Mouse (Mus musculus) retina, adult 2 months (tissue): ENCODE results near the gene Calcoco2.
"Not testable (repeated sequence)": the region's sequence is repeated elsewhere in the genome, so short reads cannot be mapped to it uniquely, and the experiment has no call there.

Source experiments
- DNase-seq: peaks from one replicate; pipeline ENCODE4 v3.0.0-alpha.2; 2012; ENCODE audit warnings: low read depth, low spot score

Calcoco2 gene

DNA sequence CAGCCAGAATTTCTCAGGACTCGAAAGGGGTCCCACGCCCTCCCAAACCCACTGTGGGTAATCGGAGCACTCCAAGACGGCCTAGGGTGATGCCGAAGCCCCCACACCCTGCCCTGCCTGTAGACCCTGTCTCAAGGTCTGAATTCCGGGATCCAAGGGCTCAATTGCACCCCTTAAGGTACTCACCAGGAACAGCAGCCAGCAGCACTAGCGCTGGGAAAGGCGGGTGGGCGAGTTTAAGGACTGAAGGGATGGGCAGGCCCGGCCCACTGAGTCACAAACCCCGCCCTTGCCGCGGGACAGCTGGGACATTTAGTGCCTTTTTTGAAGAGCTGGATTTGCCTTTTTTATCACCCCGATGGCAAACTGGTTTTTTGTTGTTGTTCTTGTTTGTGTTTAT, at the start of gene Calcoco2:
Gene Calcoco2 (minus strand): TSS at position 214 of the 400 bp plus-strand sequence.
- no peak for DNase-seq

DNA sequence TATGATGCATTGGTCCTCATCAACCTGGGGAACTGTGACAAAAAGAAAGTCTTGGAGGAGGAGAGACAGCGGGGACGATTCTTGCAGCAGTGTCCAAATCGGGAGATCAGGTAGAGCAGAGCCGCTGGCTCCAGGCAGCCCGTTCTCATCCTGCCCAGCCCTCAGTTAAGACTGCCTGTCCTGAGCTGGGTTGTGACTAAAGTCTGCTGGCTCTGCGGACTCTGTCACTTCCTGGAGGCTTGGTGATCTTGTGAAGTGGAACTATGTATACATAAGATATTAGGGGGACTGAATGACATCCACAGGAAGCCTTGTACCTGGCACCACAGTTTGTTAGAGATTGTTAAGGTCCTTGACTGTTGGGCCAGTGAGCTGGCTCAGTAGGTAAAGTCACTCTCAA, 35.7 kb upstream of the Calcoco2 start:
- DNase-seq = no peak

DNA sequence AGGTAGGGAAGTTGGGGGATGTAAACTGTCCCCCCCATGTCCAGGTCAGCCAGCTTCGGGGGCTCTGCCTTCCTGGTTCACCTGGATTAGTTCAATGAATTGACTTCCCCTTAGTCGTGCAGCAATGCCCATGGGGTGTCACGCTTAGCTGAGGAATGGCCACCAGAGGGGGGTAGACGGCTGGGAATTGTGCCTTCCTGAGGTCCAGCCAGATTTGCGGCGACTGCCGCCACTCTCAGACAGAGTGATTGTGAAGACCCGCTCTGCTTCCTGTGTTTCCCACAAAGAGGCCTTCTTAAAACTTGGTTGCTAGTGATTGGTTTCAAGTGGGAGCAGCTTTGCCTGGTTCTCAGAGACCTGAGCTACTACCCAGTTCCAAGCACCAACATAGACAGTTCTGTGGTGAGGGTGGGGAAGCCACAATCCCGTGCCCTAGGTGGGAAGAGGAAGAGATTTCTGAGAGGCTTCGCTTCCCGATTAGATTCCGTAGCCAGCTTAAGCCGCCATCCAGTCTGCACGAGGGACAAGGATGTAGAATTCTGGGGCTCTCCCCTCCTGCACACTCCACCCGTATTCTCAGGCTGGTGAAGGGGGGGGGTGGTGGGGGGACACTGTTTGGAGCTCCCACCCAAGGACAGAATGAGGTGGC, 34.0 kb upstream of the Calcoco2 start:
- no peak for DNase-seq

DNA sequence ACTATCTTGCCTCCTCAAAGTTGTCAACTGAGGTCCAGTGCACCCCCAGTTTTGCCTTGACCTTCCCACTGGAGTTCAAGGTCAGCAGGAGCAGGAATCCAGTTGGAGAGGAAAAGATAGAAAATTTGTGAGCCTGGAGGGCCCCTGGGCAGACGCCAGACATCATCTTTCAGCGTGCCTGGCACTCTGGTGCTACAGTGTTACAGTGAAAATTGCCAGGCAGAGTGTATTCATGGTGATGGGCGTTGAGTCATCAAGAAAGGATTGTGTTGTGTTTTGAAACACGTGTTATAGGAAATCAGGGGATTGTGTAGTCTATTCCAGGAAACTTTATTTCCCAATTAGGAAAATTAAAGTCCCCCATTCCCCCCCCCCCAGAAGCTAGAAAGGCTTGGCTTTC, 32.0 kb upstream of the Calcoco2 start:
- no peak for DNase-seq

DNA sequence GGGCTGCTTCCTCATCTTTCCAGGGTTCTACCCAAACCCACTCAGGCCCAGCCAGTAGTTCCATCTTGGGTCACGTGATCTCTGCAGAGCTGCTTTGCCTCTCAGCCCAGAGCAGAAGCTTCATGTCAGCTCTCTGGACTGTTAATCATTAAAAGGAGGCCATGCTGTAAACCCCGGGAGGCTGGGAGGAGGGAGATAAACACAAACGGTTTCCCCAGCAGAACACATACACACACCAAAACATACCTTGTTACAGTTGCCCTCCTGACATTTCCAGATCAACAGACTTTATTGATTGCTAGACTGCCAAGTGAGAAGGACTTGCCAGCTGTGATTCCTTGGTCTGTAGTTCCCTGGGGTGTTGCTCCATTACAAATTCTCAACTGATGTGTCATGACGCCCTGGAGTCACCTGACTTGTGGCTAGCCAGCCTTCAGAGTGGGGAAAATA, 29.0 kb upstream of the Calcoco2 start:
- DNase-seq = no peak

DNA sequence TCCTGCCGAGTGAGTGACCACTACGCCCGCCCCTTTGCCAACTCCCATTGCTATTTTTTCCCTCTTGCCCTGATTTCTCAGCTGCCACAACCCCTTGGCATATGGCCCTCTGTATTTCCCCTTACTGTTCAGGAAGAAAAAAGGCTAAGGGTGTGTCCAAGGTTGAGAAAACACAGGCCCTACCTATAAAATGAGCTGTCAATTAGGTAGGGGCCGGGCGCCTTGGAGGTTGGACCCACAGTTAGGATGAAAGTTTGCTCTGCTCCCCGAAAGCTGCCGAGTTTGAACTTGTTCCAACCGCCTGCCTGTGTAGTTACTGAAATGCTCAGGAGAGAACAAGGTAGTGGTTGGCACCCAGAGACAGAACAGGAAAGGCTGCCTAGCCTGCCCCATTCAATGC, 24.1 kb upstream of the Calcoco2 start:
- DNase-seq = no peak

DNA sequence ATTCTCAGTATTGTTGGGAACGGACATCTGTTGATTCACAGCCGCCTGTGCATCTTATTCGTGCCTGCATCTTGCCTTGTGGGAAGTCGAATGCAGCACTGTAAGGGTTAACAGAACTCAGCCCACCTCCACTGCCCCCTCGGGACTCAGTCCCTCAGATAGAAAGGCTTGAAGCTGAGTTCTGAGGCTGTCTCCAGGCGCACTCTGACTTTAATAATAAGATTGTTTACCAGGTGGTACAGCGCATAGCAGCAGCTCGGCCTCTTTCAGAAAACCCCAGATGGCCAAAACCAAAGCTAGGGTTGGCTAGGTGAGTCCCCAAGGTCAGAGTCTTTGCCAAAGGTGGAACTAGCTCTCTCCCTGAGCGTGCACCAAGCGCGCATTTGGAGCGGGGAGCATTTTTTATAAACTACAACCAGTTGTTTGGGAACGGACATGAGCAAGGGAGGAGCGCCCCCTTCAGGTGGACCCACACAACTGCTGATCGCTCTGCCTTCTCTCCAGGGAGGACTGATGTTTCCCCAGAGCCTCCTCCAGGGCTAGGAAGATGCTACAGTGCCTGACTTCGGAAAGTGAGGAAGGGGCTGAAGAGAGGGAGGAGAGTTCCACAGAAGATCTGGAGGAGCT, 21.6 kb upstream of the Calcoco2 start, which contains the start of gene Ttll6:
Gene Ttll6 (plus strand): TSS at position 548 of the 627 bp plus-strand sequence.
- DNase-seq = no peak

DNA sequence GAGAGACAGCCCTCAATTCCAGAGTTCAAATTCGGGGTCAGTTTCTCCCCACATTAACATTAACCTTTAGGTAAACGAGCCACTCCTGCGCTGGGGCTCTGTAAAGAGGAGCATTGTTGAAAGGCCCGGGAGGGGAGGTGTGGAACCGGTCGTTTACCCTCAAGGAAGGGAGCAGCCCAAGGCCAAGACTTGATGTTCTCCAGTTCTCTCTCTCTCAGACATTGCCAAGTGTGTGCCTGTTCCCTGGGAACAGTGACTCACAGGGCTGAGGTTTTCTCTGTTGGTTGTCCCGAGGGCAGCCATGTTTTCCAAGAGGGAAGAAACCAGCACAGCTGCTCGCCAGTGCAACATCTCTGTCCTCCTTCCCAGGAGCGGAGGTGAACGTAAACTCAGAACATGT, 18.8 kb upstream of the Calcoco2 start:
- DNase-seq = no peak

DNA sequence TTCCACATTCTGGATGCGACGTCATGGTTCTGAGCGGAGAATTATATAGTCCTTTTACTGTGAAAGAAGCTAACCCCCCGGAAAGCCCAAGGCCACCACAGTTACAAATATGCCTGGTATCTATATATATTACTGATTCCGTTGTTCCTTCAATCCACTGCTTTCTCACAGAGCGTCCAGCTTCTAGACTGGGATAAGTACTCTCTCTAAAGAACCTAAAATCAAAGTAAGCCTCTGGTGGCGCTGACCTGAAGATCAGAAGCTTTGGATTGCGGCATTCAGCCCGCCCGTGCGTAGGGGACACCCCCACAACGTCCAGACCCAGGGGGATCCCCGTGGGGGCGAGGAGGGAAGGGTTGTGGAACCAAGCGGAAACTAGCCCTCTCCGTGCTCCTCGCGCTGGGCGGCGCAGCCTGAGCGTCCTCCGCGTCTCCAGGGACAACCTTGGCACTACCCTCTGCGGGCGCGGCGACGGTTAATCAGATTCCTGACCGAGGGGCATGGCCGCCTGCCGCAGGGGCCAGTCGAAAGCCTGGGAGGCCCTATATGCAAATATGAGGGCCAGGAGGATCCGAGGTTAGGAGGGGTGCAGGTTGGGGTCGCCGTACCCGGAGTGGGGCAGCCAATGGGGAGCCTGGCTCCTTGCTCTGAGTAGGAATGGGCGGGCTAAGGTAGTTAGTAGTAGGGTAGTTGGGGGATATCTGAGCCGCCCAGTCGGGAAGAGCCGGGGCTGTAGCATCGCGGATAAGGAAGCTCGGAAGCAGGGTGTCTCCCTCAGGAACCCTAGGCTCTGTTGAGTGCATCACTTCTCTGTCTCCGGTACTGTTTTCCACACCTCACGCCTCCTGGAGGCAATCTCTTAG, 12.5 kb upstream of the Calcoco2 start:
- no peak for DNase-seq

DNA sequence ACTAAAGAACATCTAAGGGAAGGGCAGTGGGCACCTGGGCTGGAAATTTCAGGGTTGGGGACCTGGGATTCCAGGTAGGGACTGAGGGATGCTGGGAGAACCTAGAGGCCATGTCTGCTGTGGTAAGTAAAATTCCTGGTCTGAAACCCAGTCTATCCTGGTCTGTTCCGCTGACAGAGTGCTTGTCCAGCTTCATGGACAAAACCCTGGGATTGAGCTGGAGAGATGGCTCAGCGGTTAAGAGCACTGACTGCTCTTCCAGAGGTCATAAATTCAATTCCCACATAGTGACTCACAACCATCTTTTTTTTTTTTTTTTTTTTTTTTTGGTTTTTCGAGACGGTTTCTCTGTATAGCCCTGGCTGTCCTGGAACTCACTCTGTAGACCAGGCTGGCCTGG, 11.0 kb upstream of the Calcoco2 start:
- not testable (repeated sequence) for DNase-seq

DNA sequence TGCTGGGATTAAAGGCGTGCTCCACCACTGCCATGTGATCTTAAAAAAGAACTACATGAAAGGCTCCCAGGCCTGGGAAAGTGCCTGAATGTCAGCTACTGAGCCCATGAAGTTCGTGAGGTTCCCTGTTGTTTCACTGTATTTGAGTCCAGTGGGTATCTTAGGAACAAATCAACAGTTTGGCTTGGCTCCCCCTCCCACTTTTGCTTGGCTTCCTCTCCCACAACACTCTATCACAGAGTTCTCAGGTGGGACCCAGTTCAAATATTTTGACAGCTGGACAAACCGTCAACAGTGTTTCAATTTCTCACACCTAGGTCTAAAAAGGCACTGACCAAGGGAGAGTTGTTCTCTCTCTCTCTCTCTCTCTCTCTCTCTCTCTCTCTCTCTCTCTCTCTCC, 7.6 kb upstream of the Calcoco2 start:
- no peak for DNase-seq

DNA sequence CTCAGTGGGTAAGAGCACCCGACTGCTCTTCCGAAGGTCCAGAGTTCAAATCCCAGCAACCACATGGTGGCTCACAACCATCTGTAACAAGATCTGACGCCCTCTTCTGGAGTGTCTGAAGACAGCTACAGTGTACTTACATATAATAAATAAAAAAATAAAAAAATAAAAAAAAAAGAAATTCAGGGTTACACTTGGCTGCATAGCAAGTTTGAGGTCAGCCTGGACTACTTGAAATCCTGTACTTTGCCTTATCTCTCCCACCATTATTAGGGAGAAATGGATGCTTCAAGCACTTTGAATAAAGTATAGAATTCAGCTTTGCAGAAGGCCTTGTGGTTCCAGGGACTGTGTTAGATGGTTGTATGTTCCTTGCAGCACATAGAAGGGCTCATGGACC, 5.2 kb upstream of the Calcoco2 start:
- DNase-seq = not testable (repeated sequence)

DNA sequence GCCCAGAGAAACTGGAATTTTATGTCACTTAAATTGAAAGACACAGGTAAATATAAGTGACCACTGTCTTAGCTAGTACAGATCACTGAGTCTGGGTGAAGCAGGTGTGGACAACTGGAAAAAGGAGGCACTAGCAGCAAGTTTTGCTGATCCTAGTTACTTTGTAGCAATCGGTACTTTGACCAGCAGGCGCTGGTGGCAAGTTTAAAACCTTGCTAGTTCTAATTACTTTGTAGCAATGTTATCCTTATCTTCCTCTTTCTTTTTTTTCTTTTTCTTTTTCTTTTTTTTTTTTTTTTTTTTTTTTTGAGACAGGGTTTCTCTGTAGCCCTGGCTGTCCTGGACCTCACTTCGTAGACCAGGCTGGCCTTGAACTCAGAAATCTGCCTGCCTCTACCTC, 4.4 kb upstream of the Calcoco2 start:
- no peak for DNase-seq

DNA sequence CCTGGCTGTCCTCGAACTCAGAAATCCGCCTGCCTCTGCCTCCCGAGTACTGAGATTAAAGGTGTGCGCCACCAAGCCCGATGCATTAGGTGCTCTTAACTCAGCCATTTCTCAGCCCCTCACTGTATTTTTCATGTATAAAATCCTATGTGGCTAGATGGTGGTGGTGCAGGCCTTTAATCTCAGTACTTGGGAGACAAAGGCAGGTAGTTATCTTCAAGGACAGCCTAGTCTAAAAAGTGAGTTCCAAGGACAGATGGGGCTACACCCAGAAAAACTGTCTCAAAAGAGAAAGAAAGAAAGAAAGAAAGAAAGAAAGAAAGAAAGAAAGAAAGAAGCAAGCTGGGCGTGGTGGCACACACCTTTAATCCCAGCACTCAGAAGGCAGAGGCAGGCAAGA, 3.7 kb upstream of the Calcoco2 start:
- DNase-seq = no peak

DNA sequence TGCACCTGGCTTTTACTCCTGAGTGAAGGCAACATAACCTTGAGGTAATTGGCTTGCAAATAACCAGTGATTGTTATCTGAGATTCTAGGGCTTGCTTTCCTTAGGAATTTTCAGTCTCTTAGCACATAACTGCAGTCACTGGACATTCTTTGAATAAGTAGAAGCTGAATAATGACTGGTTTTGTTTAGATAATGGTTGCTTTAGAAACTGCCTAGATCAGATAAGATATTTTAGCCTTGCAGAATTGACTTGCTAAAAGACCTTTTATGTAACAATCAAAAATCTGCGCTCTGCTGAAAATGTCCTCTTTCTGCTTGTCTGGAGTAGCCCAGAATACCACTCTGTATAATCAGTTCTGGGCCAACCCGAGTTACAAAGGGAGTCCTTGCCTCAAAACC, 2.3 kb upstream of the Calcoco2 start:
- DNase-seq = no peak

DNA sequence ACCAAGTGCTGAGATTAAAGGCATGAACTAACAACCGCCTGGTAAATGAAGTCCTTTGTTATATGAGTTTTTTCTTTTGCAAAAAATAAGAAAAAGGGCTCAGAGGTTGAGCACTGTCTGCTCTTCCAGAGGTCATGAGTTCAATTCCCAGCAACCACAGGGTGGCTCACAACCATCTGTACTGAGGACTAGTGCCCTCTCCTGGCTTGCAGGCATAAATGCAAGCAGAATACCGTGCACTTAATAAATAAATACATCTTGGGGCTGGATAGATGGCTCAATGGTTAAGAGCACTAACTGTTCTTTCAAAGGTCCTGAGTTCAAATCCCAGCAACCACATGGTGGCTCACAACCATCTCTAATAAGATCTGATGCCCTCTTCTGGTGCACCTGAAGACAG, 814 bp downstream of the Calcoco2 start:
- DNase-seq = not testable (repeated sequence)

DNA sequence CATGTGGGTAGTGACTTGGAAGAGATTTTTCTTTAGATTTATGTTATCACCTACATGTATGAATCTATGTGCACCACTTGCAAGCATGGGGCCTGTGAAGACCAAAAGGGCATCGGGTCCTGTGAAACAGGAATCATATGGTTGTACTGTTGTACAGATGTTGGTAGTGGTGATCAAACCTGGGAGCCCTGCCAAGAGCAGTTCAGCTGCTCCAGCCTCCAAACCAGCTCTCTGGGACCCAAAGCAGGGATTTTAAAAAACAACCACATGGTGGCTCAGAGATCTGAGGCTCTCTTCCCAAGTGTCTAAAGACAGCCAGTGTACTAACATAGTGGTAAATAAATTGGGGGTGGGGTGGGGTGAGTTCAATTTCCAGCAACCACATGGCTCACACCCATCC, 3.4 kb downstream of the Calcoco2 start:
- DNase-seq = no peak

DNA sequence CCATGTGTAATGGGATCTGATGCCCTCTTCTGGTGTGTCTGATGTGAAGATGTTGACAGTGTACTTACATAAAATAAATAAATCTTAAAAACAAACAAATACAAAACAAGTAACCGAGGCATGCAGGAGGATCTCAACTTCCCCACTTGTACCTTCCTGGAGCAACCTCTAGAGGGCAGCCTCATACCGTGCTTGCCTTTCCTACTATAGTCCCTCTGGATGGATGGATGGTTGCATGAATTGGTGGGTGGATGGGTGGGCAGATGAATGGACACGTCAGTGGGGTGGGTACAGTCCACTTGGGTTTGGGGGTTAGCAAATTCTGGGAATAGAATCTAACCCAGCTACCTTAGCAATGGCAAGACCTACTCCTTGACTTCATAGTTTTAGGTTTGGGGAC, 18.4 kb downstream of the Calcoco2 start:
- no peak for DNase-seq

DNA sequence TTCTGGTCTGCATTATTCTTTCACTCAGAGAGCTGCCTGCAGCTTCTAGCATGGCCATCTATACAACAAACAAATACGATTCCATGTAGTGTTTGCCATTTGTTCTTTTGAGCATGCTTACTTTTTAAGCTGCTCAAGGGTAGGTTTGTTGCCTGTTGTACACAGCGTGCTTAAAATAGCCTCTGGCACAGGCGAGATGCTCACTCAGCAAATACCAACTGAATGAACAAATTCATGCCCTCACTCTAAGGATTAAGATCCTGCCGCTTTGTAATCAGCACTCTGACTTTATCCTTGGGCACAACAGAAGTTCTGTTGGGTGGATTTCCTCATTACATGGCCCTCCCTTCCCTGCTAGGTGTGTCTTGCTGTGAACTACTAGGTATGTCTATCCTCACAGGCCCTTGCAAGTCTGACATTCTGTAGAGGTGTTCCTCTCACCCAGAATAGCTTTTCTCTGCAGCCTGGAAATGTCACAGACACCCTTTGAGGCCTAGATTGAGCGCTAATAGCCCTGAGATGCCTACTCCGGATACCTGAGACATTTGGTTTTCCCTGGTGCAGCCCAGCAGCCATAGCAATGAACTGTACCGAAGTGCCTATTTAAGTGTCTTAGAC, 19.0 kb downstream of the Calcoco2 start:
- DNase-seq = no peak

DNA sequence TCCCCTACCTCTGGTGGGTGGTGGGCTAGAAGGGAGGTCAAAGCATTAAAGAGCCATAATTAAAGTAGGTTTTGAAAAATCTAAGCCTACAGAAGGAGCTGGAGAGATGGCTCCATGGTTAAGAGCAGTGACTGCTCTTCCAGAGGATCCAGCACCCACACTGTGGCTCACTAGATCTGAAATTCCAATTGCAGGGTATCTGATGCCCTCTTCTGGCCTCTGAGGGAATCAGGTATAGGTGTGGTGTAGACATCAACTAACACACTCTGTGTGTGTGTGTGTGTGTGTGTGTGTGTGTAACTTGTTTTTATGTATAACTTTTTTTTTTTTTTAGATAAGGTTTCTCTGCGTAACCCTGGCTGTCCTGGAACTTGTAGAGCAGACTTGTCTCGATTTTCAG, 20.7 kb downstream of the Calcoco2 start:
- DNase-seq = no peak

DNA sequence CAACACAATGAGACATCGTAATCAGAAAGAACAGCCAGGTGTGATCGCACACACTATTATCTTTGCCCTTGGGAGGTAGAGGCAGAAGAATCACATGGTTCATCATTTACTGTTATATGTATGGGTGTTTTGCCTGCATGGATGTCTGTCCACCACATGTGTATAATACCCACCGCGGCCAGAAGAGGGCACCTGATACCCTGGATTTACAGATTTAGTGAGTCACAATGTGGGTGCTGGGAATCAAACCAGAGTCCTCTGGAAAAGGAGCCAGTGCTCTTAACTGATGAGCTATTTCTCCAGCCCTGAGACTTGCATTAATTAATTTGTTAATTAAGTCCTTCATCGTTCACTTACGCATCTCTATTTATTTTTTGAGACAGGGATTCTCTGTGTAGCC, 23.8 kb downstream of the Calcoco2 start:
- DNase-seq = no peak

DNA sequence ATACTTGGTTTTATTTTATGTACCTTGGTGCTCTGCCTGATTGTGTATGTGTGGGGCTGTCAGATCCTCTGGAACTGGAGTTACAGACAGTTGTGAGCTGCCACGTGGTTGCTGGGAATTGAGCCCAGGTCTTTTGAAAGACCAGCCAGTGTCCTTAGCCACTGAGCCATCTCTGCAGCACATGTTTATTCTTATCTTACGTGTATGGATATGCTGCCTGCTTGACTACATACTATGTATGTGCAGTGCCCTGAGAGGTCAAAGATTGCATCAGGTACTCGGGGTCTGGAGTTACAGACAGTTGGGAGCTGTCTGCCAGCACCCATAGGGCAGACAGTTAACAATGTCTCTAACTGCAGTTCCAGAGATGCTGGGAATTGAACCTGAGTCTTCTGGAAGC, 29.1 kb downstream of the Calcoco2 start:
- no peak for DNase-seq
